8 mouse cellular contexts compared by ENCODE assay signal in genomic region chr4:154171151-154171930, GRCm38 (mm10). TPM values are rescaled to one million over a fixed set of nuclear protein-coding genes. Genes with fewer than 3 reads are reported as not detected.
DNase-seq lines count a peak whose midpoint lies in the region; ATAC-seq lines count a peak whose summit lies in the region.
"Had no signal": no experiment of that assay in that cellular context is flagged by ENCODE, and none has a peak within 500 bp of the region (broad histone marks: within the 10 kb centered on the region; RNA-seq: fewer than 3 reads in every experiment).

No protein-coding gene starts in this region.

- H3K4me3 ChIP-seq in hindbrain, embryonic 14.5 days (replicated peaks; ENCODE audit: low read length) = peak overlapping the region; percentile 41

- peak; percentile 54 for DNase-seq in R1 (ENCODE audit: low read depth, low spot score)
- DNase-seq in embryo, embryonic 9.5 days (ENCODE audit: extremely low spot score) = peak; percentile 66
- no peak for DNase-seq in hindbrain, embryonic 14.5 days (ENCODE audit: low spot score)
- DNase-seq in mesoderm, embryonic 11.5 days (ENCODE audit: low read depth, low spot score) = peak; percentile 59
- no peak for DNase-seq in adrenal gland, adult (ENCODE audit: inconsistent age in 2 of 2, low spot score in 1 of 2)
- DNase-seq in gastrocnemius, postnatal 4 days (ENCODE audit: low spot score in 2 of 2) = no peak

- H3K4me2 ChIP-seq in hindbrain, embryonic 14.5 days (replicated peaks) = peak overlapping the region; percentile 96

- H3K4me1 ChIP-seq in hindbrain, embryonic 14.5 days (replicated peaks; ENCODE audit: control insufficient read depth, insufficient read depth, low read length) = peaks cover 19% of the 10 kb centered on the region

- no peak overlapping the region for H3K27ac ChIP-seq in hindbrain, embryonic 14.5 days

- 1% methylated on average over 37 of the region's 37 CpGs for WGBS in hindbrain, embryonic 14.5 days

- H3K27me3 ChIP-seq in hindbrain, embryonic 14.5 days (ENCODE audit: control insufficient read depth, insufficient read depth, low read length) = peaks cover 48% of the 10 kb centered on the region

- peak overlapping the region; percentile 32 for H3K9ac ChIP-seq in hindbrain, embryonic 14.5 days

- 0 out of 2 replicates have a peak, but pooled peaks have one; percentile 11 for ATAC-seq in hindbrain, embryonic 14.5 days (ENCODE audit: low FRiP score)
- no peak for ATAC-seq in megakaryocyte-erythroid progenitor cell, adult 5-6 weeks (replicated peaks; ENCODE audit: low FRiP score, low TSS enrichment, poor library complexity, severe bottlenecking)

- no peaks in the 10 kb centered on the region for H3K9me3 ChIP-seq in hindbrain, embryonic 14.5 days (ENCODE audit: control insufficient read depth, low read length)

- no peaks in the 10 kb centered on the region for H3K36me3 ChIP-seq in hindbrain, embryonic 14.5 days (replicated peaks; ENCODE audit: control insufficient read depth, insufficient read depth)

RNA-seq across cellular contexts. Expression of gene Megf6, which starts 0.8 kb away (rescaled TPM):
- polyA plus RNA-seq in hindbrain, embryonic 14.5 days (2014; fragmentation: Nextera tagmentation; extraction: Ambion mirVana) = 8.8 and 10.1 TPM in 2 replicates
- total RNA-seq in megakaryocyte-erythroid progenitor cell, adult 5-6 weeks (2014; fragmentation: Nextera tagmentation) = 0.22 and 0.37 TPM in 2 replicates
- total RNA-seq in megakaryocyte-erythroid progenitor cell, adult 5-6 weeks (2017) = 0.38 TPM in 1 of 2 replicates, not detected in the other
- total RNA-seq in gastrocnemius, postnatal 4 days (2021) = 10 to 100 TPM; 11.3 to 11.6 TPM
- total RNA-seq: neutrophil, adult 5-6 weeks had no signal

RNA-seq across cellular contexts. Expression of gene Tprgl, which starts 10.9 kb away (rescaled TPM):
- polyA plus RNA-seq in hindbrain, embryonic 14.5 days (2014; fragmentation: Nextera tagmentation; extraction: Ambion mirVana) = 203 and 222 TPM in 2 replicates
- total RNA-seq in megakaryocyte-erythroid progenitor cell, adult 5-6 weeks (2014; fragmentation: Nextera tagmentation) = 67.6 and 82.8 TPM in 2 replicates
- total RNA-seq in megakaryocyte-erythroid progenitor cell, adult 5-6 weeks (2017) = 39.9 and 49.6 TPM in 2 replicates
- 10 to 100 TPM; 81.6 to 88.5 TPM for total RNA-seq in gastrocnemius, postnatal 4 days (2021)

RNA-seq across cellular contexts. Expression of gene Wrap73, which starts 29.2 kb away (rescaled TPM):
- 35.3 and 36.3 TPM in 2 replicates for polyA plus RNA-seq in hindbrain, embryonic 14.5 days (2014; fragmentation: Nextera tagmentation; extraction: Ambion mirVana)
- 23.3 and 29.7 TPM in 2 replicates for total RNA-seq in megakaryocyte-erythroid progenitor cell, adult 5-6 weeks (2014; fragmentation: Nextera tagmentation)
- 8.9 and 10.9 TPM in 2 replicates for total RNA-seq in megakaryocyte-erythroid progenitor cell, adult 5-6 weeks (2017)
- 10 to 100 TPM; 15.4 to 20.5 TPM for total RNA-seq in gastrocnemius, postnatal 4 days (2021)

RNA-seq across cellular contexts. Expression of gene Trp73, which starts 31.3 kb away (rescaled TPM):
- 0.68 and 0.96 TPM in 2 replicates for polyA plus RNA-seq in hindbrain, embryonic 14.5 days (2014; fragmentation: Nextera tagmentation; extraction: Ambion mirVana)
- total RNA-seq in megakaryocyte-erythroid progenitor cell, adult 5-6 weeks (2014; fragmentation: Nextera tagmentation) = not detected in 2 replicates
- total RNA-seq in megakaryocyte-erythroid progenitor cell, adult 5-6 weeks (2017) = not detected in 2 replicates
- total RNA-seq in gastrocnemius, postnatal 4 days (2021) = under 1 TPM in 1 of 2 experiments, not detected in 1; 0.23 TPM
- total RNA-seq: neutrophil, adult 5-6 weeks had no signal

Comparison
In these comparisons a context has a peak if more than half of its experiments do, and no peak if none do; other contexts are left out.
1. DNase-seq: peak in R1 (single experiment), embryo, embryonic 9.5 days (single experiment) and mesoderm, embryonic 11.5 days (single experiment); none in hindbrain, embryonic 14.5 days (single experiment), adrenal gland, adult (0 of 2) and gastrocnemius, postnatal 4 days (0 of 2).
2. RNA of gene Megf6, which starts 0.8 kb away (total RNA-seq): 11.3 to 11.6 TPM in gastrocnemius, postnatal 4 days; 0.22 to 0.38 TPM in megakaryocyte-erythroid progenitor cell, adult 5-6 weeks; every median in the first group is over 4 times any median in the second.